ENCODE assay signal across 8 mouse cellular contexts in genomic region chrX:112311531-112311887, GRCm38 (mm10). TPM values are rescaled to one million over a fixed set of nuclear protein-coding genes. Genes with fewer than 3 reads are reported as not detected.
DNase-seq lines count a peak whose midpoint lies in the region; ATAC-seq lines count a peak whose summit lies in the region.

No protein-coding gene starts in this region.

- H3K4me3 ChIP-seq in neural tube, embryonic 11.5 days (ENCODE audit: low read depth, low read length): peak overlapping the region; percentile 47
- peak overlapping the region; percentile 50 for H3K4me3 ChIP-seq in embryonic facial prominence, embryonic 12.5 days
- peak overlapping the region; percentile 60 for H3K4me3 ChIP-seq in hindbrain, embryonic 15.5 days
- H3K4me3 ChIP-seq in megakaryocyte, embryonic 14.5 days (replicated peaks): peak overlapping the region; percentile 92

- H3K9me3 ChIP-seq in neural tube, embryonic 11.5 days (ENCODE audit: control insufficient read depth, low read length): no peaks in the 10 kb centered on the region
- no peaks in the 10 kb centered on the region for H3K9me3 ChIP-seq in embryonic facial prominence, embryonic 12.5 days
- H3K9me3 ChIP-seq in hindbrain, embryonic 15.5 days: no peaks in the 10 kb centered on the region
- no peaks in the 10 kb centered on the region for H3K9me3 ChIP-seq in megakaryocyte, embryonic 14.5 days

- peak overlapping the region; percentile 31 for H3K4me2 ChIP-seq in neural tube, embryonic 11.5 days (ENCODE audit: low read depth)
- H3K4me2 ChIP-seq in embryonic facial prominence, embryonic 12.5 days (replicated peaks): peak overlapping the region; percentile 48
- H3K4me2 ChIP-seq in hindbrain, embryonic 15.5 days: peak overlapping the region; percentile 49

- DNase-seq in neural tube, embryonic 11.5 days (ENCODE audit: low spot score): no peak
- DNase-seq in neural tube, embryonic 10.5 days (ENCODE audit: extremely low spot score, low spot score): no peak
- no peak for DNase-seq in right cerebral cortex, adult 18-20 months
- DNase-seq in thymus, postnatal 36 days: no peak
- no peak for DNase-seq in frontal cortex, postnatal 10 days (ENCODE audit: low spot score in 2 of 2)

- H3K4me1 ChIP-seq in neural tube, embryonic 11.5 days (ENCODE audit: control insufficient read depth, insufficient read depth, low read length): no peaks in the 10 kb centered on the region
- H3K4me1 ChIP-seq in embryonic facial prominence, embryonic 12.5 days: no peaks in the 10 kb centered on the region
- H3K4me1 ChIP-seq in hindbrain, embryonic 15.5 days (replicated peaks): no peaks in the 10 kb centered on the region
- H3K4me1 ChIP-seq in megakaryocyte, embryonic 14.5 days: peaks cover 11% of the 10 kb centered on the region

- no peak overlapping the region for H3K27ac ChIP-seq in neural tube, embryonic 11.5 days (ENCODE audit: low read depth, low read length)
- H3K27ac ChIP-seq in embryonic facial prominence, embryonic 12.5 days: peak overlapping the region; percentile 41; the same call in 1 of the 2 replicates
- no peak overlapping the region; the same call in 1 of the 2 replicates for H3K27ac ChIP-seq in hindbrain, embryonic 15.5 days (replicated peaks)

- 12% methylated on average over 12 of the region's 12 CpGs for WGBS in neural tube, embryonic 11.5 days
- WGBS in embryonic facial prominence, embryonic 12.5 days: 11% methylated on average over 12 of the region's 12 CpGs
- WGBS in hindbrain, embryonic 15.5 days: 15% methylated on average over 12 of the region's 12 CpGs

- peak; percentile 71 for ATAC-seq in neural tube, embryonic 11.5 days (ENCODE audit: insufficient read depth, low FRiP score, low TSS enrichment)
- ATAC-seq in embryonic facial prominence, embryonic 12.5 days (ENCODE audit: insufficient number of reproducible peaks, insufficient read depth, low FRiP score, low TSS enrichment): 0 out of 2 replicates have a peak, but pooled peaks have one; percentile 35
- ATAC-seq in hindbrain, embryonic 15.5 days (ENCODE audit: low FRiP score, low read depth): peak; percentile 80

- H3K27me3 ChIP-seq in neural tube, embryonic 11.5 days (ENCODE audit: control insufficient read depth, insufficient read depth, low read length): no peaks in the 10 kb centered on the region
- H3K27me3 ChIP-seq in embryonic facial prominence, embryonic 12.5 days: no peaks in the 10 kb centered on the region
- H3K27me3 ChIP-seq in hindbrain, embryonic 15.5 days: no peaks in the 10 kb centered on the region
- no peaks in the 10 kb centered on the region for H3K27me3 ChIP-seq in megakaryocyte, embryonic 14.5 days (replicated peaks)

- no peaks in the 10 kb centered on the region for H3K36me3 ChIP-seq in neural tube, embryonic 11.5 days (ENCODE audit: control insufficient read depth, insufficient read depth, low read length)
- no peaks in the 10 kb centered on the region for H3K36me3 ChIP-seq in embryonic facial prominence, embryonic 12.5 days
- H3K36me3 ChIP-seq in hindbrain, embryonic 15.5 days: no peaks in the 10 kb centered on the region
- no peaks in the 10 kb centered on the region for H3K36me3 ChIP-seq in megakaryocyte, embryonic 14.5 days (replicated peaks; ENCODE audit: low read length)

- peak overlapping the region; percentile 45 for H3K9ac ChIP-seq in neural tube, embryonic 11.5 days (ENCODE audit: low read length)
- H3K9ac ChIP-seq in embryonic facial prominence, embryonic 12.5 days: peak overlapping the region; percentile 55
- peak overlapping the region; percentile 40 for H3K9ac ChIP-seq in hindbrain, embryonic 15.5 days

RNA-seq across cellular contexts. Expression of gene Apool, which starts 0.4 kb away (rescaled TPM):
- 58.6 and 62.3 TPM in 2 replicates for polyA plus RNA-seq in neural tube, embryonic 11.5 days (2014; fragmentation: Nextera tagmentation; extraction: Ambion mirVana)
- polyA plus RNA-seq in embryonic facial prominence, embryonic 12.5 days (2016; fragmentation: Nextera tagmentation; extraction: Ambion mirVana): 64.4 and 69.0 TPM in 2 replicates
- polyA plus RNA-seq in hindbrain, embryonic 15.5 days (2015; fragmentation: Nextera tagmentation; extraction: Ambion mirVana): 18.3 and 23.5 TPM in 2 replicates
- polyA plus RNA-seq in megakaryocyte, embryonic 14.5 days (2012; ENCODE audit: insufficient read depth, low replicate concordance): 1.6 TPM in 1 of 2 replicates, not detected in the other
